Mouse (Mus musculus) T-helper 17 cell (primary cell): Measurements from ENCODE around the gene Mgat5.

Experiments used
- in situ Hi-C, 2 experiments: fragments of 300-600 bp; cut with MboI, MseI; formaldehyde crosslinking; loops; 1 replicate in 1 of 2; 2 replicates in 1 of 2; pipeline ENCODE4 v1.15.1; 2025; ENCODE audit warnings: high pct_unique_total_duplicates in 2 of 2

The Mgat5 gene

GRCm38 (mm10) chr1:127214585-127215232 is 9.9 kb downstream of the Mgat5 start:
- in situ Hi-C loops = loop anchor here in 1 of 2 experiments (25.0 kb wide), 2 partner anchors 477 to 1777 kb away; partner anchors contain the start of gene Actr3

DNA sequence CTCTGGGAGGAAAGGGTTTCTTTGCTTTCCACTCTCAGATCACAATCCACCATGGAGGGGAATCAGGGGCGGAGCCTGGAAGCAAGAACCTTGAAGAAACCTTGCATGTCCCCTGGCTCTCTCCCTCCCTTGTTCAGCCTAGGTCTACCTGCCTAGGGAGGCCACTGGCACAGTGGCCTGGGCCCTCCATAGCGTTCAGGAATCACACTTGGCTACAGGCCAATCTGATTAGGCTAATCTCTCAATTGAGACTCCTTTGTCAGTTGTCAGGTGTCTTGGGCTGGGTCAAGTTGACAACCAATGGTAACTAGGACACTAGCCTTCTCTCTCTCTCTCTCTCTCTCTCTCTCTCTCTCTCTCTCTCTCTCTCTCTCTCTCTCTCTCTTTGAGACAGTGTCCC is 12.2 kb downstream of the Mgat5 start:
- in situ Hi-C loops = loop anchor here in 1 of 2 experiments (25.0 kb wide), 2 partner anchors 480 to 1780 kb away; partner anchors contain the start of gene Actr3

DNA sequence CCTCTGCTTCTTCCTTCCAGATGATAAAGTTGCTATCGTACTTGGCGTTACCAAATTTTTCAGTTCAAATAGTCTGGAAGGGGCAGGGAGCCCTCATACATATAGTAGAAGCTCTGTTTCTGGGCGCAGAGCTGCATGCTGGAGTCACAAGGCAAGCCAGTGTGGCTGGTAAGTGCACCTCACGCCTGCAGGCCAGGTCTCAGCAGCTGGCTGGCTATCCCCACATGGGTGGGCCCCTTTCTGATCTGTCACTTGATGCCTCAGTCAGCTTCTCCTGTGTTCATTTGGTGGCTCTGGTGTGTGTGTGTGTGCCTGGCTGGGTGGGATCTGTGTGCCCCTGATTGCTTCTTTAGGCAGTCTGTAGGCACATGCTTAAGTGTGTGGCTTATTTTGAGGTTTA is 12.8 kb downstream of the Mgat5 start:
- in situ Hi-C loops = loop anchor here in 1 of 2 experiments (25.0 kb wide), 2 partner anchors 480 to 1780 kb away; partner anchors contain the start of gene Actr3

DNA sequence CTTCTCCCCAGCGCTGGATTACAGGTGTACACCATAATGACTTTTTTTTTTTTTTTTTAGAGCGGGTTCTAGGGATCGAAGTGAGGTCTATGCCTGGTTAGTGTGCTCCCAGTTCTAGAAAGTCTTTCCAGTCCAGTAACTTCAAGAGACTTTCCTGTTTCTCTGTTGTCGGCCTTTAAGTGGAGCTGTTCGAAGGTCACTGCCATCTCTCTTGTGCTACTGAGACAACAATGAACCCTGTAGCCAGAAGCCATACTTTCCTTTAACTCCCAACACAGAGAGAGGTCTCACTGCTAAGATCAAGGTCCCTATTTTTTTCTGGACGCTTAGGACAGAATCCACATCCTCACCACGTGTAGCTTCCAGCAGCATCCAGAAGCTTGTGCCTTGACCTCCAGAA is 13.4 kb downstream of the Mgat5 start:
- in situ Hi-C loops = loop anchor here in 1 of 2 experiments (25.0 kb wide), 2 partner anchors 481 to 1781 kb away; partner anchors contain the start of gene Actr3

DNA sequence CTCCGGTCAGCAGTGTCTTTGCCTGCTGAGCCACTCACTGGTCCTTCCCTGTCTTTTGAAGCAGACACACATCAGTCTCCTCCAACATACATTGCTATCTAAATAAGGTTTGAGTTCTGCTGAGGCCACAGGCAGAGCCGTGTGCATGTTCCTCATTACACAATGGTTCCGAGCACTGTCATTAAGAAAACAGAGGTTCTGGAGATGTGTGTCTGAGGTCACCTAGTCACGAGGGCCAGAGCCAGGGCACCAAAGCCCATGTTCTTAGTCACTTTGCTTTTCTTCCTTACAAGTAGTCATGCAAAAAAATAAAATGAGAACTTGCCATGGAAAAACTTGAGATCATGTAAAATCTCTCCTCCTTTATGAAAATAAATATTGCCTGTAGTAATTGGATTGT is 14.3 kb downstream of the Mgat5 start:
- in situ Hi-C loops = loop anchor here in 1 of 2 experiments (25.0 kb wide), 2 partner anchors 482 to 1782 kb away; partner anchors contain the start of gene Actr3

GRCm38 (mm10) chr1:127219621-127220020 is 14.8 kb downstream of the Mgat5 start:
- in situ Hi-C loops = loop anchor here in 1 of 2 experiments (25.0 kb wide), 2 partner anchors 482 to 1782 kb away; partner anchors contain the start of gene Actr3

DNA sequence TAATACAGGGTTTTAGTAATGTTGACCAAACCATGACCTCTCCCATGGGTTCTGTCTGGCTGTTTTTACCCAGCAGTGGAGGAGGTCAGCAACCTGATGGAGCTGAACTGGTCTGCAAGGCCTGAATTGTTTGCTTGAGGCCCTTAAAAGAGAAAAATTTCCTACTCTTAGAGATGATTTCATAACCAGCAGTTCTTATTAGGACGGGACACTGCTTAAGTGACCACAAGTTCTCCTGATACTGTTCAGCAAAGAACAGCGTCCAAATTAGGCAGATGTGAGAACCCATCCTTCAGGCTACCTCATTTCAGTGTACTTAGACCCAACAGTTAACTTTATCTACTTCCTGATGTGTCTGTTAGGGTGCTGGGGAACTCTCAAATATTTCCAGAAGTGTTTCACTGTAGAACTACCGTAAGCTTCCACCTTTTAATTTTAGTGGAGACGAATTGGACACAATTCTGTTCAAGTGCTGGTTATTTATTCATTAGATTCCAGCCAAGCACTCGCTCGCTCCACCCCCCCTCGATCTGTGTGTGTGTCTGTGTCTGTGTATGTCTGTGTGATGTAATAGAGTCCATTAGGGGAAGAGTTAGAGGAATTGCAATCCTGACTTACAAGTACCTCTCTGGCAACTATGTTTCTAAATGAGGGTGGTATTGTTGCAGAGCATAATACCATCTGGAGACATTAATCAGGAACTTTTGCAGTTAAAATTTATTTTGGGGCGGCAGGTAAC is 17.4 kb downstream of the Mgat5 start:
- in situ Hi-C loops = loop anchor here in 1 of 2 experiments (25.0 kb wide), 2 partner anchors 485 to 1785 kb away; partner anchors contain the start of gene Actr3

DNA sequence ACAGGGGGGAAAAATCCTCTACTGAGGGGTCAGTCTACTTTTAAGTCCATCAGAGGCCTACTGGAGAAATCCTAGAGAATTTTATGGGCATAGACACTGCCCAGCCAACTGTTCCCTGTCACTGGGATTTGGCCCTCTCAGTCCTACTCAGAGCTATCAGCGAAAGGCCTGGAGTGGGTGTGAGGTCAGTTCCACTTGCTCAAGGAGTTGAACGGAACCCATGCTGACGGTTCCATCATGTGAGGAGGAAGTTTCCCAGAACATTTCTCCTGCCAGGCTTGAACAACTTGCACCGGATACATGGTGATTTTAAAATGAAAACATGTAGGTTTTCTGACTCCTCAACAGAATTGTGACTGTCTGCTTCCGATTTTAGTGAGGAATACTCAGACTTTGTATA is 20.2 kb downstream of the Mgat5 start:
- in situ Hi-C loops = no loop called here

- in situ Hi-C loops = no loop called here
These were observed 24.2 kb downstream of the Mgat5 start for GRCm38 (mm10) chr1:127229011-127229410.

DNA sequence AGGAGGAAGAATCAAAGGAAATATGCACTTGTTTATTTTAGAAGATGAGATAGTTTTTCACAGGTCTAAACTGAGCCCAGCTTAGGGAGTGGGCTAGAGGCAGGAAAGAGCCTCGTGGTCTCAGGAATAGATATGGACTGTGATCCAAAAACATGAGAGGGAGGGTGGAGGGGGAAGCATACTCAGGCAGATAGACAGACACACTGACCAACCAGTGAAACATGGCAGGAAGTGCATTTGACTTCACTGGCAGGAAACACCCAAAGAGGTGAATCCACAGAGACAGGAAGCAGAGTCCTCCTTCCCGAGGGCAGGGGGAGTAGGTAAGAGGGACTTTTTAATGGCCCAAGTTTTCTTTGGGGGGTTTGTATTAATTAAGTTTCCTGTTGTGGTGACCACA is 25.7 kb downstream of the Mgat5 start:
- in situ Hi-C loops = loop anchor here in 1 of 2 experiments (10.0 kb wide), 1 partner anchor 114 kb away; no protein-coding TSS in a partner anchor

DNA sequence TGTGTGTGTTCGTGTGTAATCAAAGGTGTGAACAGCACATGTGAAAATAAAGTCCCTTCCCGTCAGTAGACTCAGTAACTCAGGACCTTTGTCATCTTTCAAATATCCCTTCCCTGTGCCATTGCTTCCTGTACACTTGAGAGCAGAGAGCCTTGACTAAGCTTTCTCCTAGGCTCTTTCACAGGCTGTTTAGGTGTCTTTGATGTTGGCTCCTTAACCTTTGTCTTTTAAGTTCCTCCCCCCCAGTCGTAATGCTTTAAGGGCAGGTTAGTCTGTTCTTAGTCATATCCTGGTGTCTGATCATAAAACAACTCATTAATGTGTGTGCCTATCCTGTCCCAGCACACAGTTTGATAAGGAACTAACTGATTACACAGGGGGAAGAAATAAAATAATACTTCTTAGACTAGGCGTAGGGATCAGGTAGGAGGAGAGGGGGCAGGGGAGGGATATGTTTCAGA is 28.4 kb downstream of the Mgat5 start:
- in situ Hi-C loops = loop anchor here in 1 of 2 experiments (10.0 kb wide), 1 partner anchor 112 kb away; no protein-coding TSS in a partner anchor

DNA sequence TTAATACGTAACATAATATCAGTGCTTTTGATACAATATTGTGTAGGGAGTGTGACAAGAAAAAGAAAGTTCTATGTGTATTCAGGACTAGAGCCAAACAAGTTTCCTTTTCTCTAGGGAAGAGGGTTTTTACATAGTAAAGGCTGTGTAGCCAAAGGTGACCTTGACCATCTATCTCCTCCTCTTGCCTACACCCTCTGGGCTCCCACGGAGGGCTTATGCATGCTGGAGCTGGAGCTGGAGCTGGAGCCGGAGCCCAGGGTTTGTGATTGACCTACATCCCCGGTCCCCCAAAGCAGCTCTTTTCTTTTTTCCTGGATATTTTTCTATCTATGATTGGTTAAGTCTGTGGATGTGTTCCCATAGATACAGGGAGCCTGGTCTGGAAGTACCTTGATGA is 30.3 kb downstream of the Mgat5 start:
- in situ Hi-C loops = loop anchor here in 1 of 2 experiments (10.0 kb wide), 1 partner anchor 110 kb away; no protein-coding TSS in a partner anchor

- in situ Hi-C loops = loop anchor here in 1 of 2 experiments (10.0 kb wide), 1 partner anchor 108 kb away; no protein-coding TSS in a partner anchor
These were observed 31.6 kb downstream of the Mgat5 start for GRCm38 (mm10) chr1:127236396-127236795.

- in situ Hi-C loops = loop anchor here in 1 of 2 experiments (10.0 kb wide), 1 partner anchor 106 kb away; no protein-coding TSS in a partner anchor
These were observed 34.1 kb downstream of the Mgat5 start for GRCm38 (mm10) chr1:127238871-127239314.

DNA sequence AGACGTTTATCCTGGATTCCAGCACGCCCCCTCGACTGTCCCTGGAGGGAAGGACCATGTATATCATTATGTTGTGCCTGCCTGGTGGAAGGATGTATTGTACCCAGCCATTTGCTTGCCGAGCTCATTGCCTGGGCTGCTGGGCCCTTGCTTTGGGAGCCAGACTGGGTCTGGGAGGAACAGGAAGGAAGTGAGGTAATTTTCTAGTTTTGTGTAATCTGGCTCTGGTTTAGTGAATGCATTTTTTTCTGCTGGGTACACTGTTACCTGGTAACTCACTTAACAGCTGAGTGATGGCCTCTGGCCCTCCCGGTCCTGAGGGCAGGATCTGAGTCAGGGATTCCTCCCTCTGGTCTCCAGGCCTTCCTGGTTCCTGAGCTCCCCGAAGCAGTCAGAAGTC is 35.1 kb downstream of the Mgat5 start:
- in situ Hi-C loops = loop anchor here (5.0 to 10.0 kb wide), 4 partner anchors 57 to 105 kb away; no protein-coding TSS in a partner anchor

- in situ Hi-C loops = loop anchor here (5.0 kb wide), 3 partner anchors 55 to 100 kb away; no protein-coding TSS in a partner anchor
These were observed 37.5 kb downstream of the Mgat5 start for GRCm38 (mm10) chr1:127242151-127242887.

DNA sequence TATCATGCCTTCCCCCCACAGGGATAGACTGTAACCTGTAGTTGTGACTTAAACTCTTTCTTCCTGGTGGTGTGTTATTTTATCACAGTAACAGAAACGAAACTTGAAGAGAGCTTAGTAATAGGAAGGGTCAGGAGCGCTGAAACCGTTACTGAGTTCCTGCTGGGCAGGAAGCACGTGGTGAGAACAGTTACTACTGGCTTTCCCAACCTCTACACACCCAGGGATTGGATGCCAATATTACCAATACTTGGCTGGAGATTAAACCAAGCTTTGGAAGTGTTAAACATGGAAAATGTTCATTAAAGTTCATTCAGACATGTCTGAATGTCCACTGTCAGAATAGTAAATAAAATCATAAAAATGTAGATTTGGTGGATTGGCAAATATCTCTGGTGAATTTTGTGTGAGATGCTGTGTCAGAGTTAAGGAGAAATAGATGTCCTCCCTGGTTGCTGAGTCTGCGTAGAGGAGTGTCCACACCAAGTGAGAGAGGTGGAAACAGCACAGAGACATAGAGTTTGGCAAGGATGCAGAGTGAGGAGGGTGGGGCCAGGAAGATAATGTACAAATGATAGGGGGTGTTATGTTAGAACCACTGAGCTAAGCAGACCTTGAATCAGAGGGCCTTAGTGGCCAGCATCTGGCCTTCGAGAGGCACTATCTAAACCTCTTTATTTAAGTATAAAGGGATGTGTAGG is 38.2 kb downstream of the Mgat5 start:
- in situ Hi-C loops = loop anchor here (5.0 kb wide), 3 partner anchors 54 to 99 kb away; no protein-coding TSS in a partner anchor

DNA sequence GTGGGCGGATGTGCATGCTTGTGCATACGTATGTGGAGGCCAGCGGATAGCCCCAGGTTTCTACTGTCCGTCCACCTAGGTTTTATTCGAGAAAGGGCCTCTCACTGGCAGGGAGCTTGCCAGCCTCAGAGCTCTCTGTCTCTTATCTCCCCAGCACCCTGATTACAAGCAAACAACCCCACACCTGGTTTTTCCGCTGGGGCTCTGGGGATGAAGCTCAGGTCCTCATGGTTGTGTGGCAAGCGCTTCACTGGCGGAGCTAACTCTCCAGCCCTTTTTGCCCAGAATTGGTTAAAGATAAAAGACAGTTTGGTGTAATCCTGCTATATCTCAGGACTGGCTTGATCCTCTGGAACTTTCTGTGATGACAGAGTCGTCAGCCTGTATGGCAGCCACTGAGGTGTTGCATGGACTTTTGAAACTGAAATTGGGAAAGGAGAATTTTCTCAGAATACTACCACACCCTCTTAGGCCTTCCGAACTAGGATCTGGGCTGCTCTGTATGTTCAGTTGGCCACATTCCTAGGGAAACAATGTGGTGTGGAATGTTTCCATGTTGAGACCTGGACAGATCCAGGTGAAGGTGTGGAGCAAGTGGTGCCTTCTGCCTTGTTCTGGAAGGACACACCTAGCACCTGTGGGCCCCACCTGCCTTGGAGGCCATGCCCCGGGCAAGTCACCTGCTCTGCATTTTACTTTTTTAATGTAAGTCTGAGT is 39.4 kb downstream of the Mgat5 start:
- in situ Hi-C loops = loop anchor here (5.0 kb wide), 3 partner anchors 53 to 98 kb away; no protein-coding TSS in a partner anchor

DNA sequence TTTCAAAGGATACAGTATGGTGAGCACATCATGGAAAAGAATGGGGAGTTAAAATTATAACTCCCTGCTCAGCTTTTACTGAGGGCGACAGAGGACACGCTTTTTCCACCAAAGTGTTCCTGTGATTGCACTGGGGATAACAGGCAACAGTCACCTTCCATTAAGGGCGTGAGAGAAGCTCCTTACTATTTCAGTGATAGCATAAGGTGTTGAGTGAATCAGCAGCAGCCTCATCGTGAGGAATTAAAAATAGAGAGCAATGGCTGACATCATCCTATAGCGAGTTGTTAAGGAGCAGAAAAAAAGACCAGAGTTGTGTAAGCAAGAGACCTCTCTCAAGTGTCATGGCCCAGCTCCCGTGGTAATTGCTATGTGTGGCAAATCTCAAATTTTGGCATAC is 41.3 kb downstream of the Mgat5 start:
- in situ Hi-C loops = no loop called here
